Mouse (Mus musculus) T-helper 17 cell (primary cell): ENCODE measurements around the gene Mcpt8.
"Not testable (repeated sequence)": the region's sequence is repeated elsewhere in the genome, so short reads cannot be mapped to it uniquely, and the experiment has no call there.

ENCODE experiments used
- in situ Hi-C, 2 experiments: fragments of 300-600 bp; cut with MboI, MseI; formaldehyde crosslinking; loops; 1 replicate in 1 of 2; 2 replicates in 1 of 2; pipeline ENCODE4 v1.15.1; 2025; ENCODE audit warnings: high pct_unique_total_duplicates in 2 of 2

The Mcpt8 gene

DNA sequence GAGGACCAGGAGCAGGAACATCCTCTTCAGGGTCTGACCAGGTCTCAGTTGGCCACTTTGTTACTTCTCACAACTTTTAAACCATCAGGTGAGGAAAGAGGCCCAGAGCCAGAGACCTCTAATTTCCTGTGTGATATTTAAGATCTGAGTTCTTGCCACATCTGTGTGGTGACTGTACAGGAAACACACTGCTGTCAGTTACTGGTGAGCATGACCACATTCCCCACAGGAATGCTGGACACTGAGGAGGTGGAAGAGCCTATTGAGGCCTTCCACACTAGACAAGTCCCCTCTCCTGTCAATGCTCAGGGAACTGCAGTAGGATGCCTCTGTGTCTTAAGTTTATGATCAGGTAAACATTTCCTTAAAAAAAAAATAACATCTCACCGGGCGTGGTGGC is at the start of gene Mcpt8:
TSS of gene Mcpt8 (minus strand) at position 107 of the 400 bp plus-strand sequence.
- in situ Hi-C loops = no loop called here

DNA sequence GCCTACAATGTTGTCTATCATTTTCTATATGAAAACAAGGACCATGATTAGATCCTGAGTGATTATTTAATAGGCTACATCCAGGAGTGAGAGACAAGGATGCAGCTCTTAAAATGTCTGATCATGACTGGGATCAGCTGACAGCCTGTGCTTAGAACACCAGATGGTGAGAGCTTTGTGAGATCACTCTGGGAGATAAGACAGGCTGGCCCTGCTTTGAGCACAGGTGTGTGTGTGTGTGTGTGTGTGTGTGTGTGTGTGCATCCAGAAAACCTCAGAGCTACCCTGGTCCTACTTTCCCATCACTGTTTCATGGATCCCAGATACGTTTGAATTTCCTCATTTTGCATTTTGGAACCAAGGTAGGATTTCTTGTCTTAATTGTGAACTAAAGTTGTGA is 48.6 kb upstream of the Mcpt8 start:
- in situ Hi-C loops = not testable (repeated sequence)

DNA sequence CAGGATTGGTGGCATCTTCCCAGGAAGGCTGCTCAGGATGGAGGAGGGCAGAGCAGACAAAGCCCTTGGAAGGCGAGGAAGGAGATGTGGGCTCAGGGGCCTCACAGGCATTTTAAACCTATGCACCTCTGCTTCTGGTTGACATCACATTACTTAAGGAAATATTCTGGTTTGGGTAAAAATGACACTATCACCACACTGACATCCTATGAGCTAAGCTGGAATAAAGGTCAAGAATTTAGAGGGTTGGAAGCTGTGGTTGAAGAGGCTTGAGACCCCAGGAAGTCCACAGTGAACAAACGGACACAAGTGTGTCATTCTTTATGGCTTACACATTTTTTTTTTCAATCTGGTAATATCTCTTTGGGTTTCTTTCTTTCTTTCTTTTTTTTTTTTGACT is 47.4 kb upstream of the Mcpt8 start, which contains the start of gene Gzmd:
TSS of gene Gzmd (minus strand) at position 101 of the 400 bp plus-strand sequence.
- in situ Hi-C loops = not testable (repeated sequence)

DNA sequence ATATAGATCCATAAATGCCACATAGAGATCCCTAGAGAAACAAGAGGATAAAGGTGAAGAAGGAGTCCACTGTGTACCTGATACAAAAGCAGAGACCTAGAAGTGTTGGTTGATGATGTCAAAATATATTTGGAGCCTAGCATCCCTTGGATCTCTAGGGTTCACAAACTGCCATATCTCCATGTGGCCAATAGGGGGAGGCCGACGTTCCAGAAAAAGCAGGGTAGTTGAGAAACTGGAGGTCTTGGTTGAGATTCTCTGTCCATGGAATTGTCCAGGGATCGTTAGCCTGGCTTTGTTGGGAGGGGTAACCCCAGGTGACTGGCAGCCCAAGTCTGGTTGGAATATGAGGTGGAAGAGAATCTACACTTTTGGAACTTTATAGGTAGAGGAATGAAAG is 43.3 kb upstream of the Mcpt8 start:
- in situ Hi-C loops = no loop called here

DNA sequence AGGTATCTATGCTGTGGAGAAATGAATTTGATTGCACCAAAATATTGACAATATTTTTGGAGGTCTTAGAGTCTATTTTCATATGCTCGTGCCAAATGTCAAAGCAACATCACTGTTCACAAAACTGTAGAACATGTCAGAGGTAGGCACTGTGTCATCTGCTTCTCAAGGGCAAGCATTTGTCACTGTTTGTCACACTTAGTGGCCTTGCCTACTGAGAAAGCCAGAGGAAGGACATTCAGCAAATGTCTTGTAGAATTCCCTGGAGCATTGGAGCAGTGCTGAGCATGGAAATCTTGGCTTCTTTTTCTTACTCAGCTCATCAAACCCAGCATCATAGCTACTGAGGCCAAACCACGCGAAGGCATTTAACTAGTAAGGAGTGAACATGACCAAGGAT is 38.4 kb upstream of the Mcpt8 start:
- in situ Hi-C loops = no loop called here

DNA sequence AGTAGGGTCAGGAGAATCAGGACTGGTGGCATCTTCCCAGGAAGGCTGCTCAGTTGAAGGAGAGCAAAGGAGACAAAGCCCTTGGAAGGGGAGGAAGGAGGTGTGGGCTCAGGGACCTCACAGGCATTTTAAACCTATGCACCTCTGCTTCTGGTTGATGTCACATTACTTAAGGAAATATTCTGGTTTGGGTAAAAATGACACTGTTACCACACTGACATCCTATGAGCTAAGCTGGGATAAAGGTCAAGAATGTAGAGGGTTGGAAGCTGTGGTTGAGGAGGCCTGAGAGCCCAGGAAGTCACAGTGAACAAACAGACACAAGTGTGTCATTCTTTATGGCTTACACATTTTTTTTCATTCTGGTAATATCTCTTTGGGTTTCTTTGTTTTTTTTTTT is 35.5 kb upstream of the Mcpt8 start, which contains the start of gene Gzme:
TSS of gene Gzme (minus strand) at position 101 of the 400 bp plus-strand sequence.
- in situ Hi-C loops = no loop called here

DNA sequence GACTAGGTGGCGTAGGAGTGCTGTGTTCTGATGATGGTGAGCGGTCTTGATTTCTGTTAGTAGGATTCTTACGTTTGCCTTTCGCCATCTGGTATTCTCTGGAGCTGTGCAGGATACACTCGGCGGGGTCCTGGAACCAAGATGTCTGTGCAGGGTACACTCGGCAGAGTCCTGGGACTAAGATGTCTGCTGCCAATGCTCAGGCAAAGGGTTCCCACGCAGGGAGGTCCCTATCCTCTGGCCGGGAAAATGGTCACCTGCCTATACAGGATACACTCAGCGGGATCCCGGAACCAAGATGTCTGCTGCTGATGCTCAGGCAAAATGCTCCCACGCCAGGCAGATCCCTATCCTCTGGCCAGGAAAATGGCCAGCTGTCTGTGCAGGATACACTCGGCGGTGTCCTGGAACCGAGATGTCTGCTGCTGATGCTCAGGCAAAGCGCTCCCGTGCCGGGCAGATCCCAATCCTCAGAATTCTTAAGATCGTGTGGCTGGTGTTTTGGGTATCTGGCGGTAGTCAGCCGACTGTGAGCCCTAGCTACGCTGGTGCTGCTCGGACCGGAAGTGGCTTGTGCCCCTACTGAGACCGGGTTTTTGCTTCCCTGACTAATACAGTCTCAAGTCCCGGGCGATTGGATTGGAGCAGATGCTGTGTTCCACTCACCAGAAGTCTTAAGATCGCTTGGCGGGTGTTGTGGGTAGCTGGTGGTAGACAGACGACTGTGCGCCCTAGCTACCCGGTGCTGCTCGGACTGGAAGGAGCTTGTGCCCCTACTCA is 30.6 kb upstream of the Mcpt8 start:
- in situ Hi-C loops = not testable (repeated sequence)

DNA sequence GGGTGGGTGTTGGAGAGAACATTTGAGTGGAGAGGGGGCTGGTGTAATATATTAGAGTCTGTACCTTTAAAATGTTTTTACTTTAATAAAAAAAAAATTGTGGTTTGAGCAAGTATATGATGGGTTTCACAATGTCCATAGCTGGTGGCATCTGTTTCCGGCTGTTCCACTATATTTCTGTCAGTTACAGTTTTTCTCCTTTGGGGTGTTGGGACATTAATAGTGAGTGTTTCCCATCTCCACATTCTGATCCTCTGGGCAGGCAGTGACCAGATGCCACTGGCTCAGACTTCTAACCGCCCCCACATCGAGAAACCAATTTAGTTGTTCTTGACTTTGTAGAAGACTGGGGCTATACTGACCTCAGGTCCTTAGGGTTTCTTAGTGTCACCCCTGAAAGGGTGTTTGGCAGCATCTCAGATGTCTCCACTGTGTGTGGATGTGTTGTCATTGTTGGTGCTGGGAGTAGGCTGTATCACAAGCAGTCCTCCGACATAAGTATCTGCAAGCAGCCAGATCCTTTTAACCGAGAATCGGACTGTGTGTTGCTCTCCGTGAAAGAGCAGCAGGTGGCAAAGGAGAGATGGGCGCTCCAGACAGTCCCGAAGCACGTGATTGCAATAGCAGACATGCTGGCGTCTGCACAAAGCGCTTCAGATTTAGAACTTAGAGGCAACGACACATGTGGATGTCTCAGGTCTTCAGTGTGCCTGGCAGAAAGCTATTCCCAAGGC is 20.5 kb upstream of the Mcpt8 start:
- in situ Hi-C loops = no loop called here

DNA sequence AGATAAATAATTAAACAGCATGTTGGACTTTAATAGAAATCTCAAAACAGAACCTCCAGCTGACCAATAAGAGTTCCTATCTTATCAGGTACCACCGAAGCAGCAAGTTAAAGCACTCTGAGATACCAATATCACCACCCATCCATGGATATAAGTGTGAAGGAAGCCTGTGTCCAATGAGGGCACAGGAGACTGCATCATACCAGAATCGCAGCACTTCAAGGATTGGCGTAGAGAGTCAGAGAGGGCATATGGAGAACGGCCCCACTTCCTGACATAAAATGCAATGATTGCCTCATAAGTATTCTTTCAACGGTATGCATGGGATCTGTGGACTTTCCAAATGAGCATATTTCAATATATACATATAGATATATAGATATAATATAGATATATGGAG is 19.9 kb upstream of the Mcpt8 start:
- in situ Hi-C loops = no loop called here

DNA sequence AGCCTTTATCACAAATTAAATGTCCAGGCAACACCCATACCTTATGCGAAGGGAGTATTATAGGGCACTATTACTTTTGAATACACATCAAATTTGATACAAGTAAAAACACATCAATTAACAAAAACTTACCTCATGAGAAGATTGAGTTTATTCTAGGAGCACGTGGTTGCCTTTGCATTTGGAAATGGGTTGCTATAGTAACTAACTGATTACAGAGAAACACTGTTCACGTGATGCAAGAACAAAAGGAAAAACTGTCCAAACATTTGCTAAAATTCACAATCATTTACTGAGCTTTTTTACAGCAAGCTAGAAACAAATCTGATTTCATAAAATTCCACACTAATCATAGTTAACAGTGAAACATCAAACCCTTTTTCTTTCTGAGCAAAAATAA is 18.4 kb upstream of the Mcpt8 start:
- in situ Hi-C loops = no loop called here

DNA sequence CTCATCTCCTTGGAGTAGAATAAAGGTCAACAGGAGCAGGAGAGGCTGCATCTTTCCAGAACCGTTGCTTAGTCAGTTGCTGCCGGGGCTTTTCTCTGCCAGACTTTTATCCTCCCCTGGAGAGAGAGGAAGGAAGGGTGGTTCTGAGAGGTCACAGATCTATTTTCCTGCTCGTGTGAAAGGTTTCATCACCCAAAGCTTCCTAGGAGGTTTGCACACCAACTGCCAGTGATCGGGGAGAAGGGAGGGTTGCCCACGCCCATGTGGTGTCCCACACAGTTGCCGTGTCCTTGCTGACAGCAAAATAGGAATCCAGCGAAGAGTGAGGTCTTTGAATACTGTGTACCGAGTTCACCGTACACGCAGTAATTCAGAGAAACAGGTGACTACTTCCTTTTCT is 17.3 kb upstream of the Mcpt8 start, which contains the start of gene Ctsg:
TSS of gene Ctsg (minus strand) at position 189 of the 400 bp plus-strand sequence.
- in situ Hi-C loops = no loop called here

DNA sequence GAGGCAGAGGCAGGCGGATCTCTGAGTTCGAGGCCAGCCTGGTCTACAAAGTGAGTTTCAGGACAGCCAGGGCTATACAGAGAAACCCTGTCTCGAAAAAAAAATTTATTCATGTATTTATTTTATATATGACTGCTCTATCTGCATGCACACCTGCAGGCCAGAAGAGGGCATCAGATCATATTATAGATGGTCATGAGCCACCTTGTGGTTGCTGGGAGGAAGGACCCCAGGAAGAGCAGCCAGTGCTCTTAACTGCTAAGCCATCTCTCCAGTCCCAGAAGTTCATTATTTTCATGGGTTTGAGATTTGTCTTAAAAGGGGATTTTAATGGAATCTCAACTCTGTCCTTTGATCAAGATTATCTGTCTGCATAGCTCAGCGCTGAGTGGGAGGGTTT is 13.9 kb upstream of the Mcpt8 start:
- in situ Hi-C loops = loop anchor here in 1 of 2 experiments (10.0 kb wide), 2 partner anchors 64 to 164 kb away; partner anchors contain the start of gene Mcpt9

DNA sequence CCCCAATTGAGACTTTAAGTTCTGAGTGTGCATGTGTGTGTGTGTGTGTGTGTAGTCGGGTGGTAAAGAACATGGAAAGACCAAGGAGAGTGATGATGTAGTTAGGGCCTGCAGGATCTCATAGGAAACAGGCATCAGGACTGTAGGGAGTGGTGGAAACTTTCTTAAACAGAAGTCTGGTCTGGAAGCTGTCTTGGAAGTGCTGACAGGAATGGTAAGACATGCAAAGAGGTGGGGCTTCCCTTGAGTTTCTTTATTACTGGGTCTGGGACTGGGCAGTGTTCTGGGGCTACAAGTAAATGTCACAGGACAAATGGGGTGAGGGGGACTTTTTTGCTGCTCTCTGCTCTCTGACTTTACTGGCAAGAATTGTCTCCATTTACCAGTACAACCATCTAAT is 12.5 kb upstream of the Mcpt8 start:
- in situ Hi-C loops = loop anchor here in 1 of 2 experiments (10.0 kb wide), 2 partner anchors 63 to 163 kb away; partner anchors contain the start of gene Mcpt9

DNA sequence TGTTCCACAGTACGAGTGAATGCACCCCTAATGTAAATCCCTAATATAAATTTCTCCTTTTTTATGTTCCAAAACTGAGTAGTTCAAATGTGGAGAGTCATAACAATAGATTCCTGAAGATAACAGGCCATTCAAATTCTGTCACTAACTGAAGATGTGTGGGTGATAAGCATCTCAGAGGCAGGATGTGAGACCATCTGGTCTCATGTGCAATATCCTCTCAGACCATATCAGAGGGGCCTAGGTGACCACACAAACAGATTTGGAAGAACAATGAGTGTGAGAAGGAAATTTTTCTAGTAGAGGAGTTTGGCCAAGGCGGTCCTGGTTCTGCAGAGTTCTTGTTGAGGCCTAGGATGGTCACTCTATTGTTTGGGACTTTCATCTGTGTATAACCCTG is 8.3 kb upstream of the Mcpt8 start:
- in situ Hi-C loops = loop anchor here in 1 of 2 experiments (10.0 kb wide), 2 partner anchors 59 to 159 kb away; partner anchors contain the start of gene Mcpt9

DNA sequence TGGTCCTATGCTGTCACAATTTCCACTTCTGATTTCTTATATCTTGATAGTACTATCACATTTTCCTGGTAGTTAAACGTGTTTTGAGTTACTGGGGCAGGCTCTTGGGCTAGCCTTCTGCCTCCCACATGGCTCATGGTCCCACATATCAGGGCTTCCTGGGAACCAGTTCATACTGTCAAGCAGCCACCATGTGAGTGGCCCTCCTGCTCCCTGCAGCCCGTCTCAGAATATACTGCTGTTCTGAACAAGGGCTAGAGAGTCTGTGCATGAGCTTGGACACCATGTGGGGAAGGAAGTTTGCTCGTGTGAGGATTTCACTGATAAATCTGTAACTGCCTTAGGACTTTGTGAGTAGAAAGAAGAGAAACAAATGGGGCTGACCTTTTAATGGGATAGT is 1.6 kb upstream of the Mcpt8 start:
- in situ Hi-C loops = no loop called here

DNA sequence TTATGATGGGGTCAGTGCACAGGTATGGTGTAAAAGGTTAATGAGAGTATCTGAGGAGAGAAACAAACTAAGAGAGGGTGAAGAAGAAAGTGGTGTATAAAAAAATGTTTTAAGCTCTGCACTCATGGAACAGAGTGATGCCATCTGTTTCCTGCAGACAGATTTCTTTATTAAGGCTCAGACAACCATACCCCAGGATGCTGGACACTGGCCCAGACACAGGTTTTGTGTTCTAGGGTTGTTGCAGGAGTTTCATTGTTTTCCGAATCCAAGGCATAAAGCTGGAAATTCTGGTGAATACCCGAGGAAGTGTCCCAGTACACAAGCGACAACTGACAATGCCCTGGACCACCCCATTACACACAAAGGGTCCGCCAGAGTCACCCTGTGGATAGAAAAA is 3.1 kb downstream of the Mcpt8 start:
- in situ Hi-C loops = no loop called here

DNA sequence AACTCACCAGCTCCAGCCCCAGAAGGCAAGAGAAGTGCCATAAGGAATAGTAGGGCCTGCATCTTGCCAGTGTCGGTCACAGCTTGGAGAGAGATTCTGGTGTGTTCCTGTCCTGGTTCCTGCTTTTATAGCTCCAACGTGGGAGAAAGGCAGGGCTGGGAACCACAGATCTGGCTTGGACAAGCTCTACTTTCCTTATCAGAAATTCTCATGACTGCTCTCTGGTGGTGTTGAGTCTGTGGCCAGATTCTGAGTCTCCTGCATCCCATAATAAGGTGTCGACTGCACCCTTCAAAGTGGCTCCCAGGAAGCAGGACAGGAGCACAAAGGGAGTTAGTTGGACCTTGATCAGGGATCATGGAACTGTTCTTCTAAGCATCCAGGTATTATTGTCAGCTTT is 22.9 kb downstream of the Mcpt8 start, which contains the start of gene Mcpt4:
TSS of gene Mcpt4 (minus strand) at position 101 of the 400 bp plus-strand sequence.
- in situ Hi-C loops = not testable (repeated sequence)

DNA sequence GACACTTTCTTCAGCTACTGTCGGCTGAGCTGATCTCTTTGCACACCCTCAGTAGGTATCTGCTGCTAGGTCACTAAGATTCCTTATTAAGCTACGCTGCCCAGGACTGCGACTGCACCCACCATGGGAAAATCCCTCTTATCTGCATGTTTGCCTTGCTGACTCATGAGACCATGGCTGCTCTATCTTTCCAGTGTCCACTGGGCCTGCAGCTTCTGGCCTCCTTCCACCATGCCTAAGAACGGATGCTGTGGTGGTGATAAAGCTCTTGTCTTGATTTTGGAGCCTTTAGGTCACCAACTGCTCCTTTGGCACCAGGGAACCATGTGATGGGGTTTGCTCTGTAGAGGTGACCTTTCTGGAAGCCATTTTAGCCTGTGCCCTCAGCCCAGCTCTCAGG is 27.4 kb downstream of the Mcpt8 start:
- in situ Hi-C loops = no loop called here

DNA sequence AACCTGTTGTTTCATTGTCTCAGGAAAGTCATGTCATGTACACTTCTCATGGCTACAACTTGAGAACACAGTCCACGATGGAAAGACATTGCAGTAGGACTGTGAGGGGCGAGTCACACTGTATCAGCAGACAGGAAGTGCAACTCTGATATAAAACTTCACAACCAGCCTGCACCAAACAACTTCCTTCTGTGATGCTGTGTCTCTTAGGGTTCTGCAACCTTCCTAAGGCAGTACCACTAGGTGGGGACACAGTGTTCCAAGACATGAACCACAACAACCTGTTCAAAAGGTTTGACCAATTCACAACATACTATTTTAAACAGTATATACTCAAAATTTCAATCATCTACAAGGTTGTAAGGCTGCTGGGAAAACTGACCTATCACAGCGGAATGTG is 29.7 kb downstream of the Mcpt8 start:
- in situ Hi-C loops = no loop called here

DNA sequence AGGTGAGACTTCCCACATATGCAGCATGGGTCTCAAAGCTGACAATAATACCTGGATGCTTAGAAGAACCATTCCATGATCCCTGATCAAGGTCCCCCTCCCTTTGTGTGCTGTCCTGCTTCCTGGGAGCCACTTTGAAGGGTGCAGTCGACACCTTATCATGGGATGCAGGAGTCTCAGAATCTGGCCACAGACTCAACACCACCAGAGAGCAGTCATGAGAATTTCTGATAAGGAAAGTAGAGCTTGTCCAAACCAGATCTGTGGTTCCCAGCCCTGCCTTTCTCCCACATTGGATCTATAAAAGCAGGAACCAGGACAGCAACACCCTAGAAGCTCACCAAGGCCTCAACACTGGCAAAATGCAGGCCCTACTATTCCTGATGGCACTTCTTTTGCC is 43.3 kb downstream of the Mcpt8 start, which contains the start of gene Mcpt2:
TSS of gene Mcpt2 (plus strand) at position 250 of the 400 bp plus-strand sequence.
- in situ Hi-C loops = not testable (repeated sequence)

DNA sequence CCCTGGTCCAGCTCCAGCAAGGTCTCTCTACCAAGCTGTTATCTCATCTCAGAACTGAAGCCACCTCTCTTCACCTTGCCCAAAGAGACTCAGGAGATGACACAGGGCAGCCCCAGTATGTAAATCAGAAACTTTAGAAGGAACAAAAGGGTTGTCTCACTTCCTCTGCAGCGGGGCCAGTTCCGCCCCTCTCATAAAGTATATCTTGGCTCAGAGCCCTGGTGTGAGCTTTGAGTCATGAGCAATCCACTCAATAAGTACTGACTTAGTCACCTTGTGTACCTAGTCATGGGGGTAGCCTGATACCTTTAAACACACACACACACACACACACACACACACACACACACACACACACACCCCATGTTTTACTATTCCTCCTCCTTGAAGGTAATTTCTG is 50.6 kb downstream of the Mcpt8 start:
- in situ Hi-C loops = loop anchor here in 1 of 2 experiments (10.0 kb wide), 1 partner anchor 60 kb away; no protein-coding TSS in a partner anchor
